Mouse (Mus musculus): ENCODE measurements around the gene Myh7b.
"Not testable (repeated sequence)": the region's sequence is repeated elsewhere in the genome, so short reads cannot be mapped to it uniquely, and the experiment has no call there.

Myh7b gene

GRCm38 (mm10) chr2:155604560-155605235, 6.3 kb upstream of the Myh7b start:
- DNase-seq, result no peak

- not testable (repeated sequence) for DNase-seq
Observed at GRCm38 (mm10) chr2:155605236-155605589, 5.8 kb upstream of the Myh7b start.

DNA sequence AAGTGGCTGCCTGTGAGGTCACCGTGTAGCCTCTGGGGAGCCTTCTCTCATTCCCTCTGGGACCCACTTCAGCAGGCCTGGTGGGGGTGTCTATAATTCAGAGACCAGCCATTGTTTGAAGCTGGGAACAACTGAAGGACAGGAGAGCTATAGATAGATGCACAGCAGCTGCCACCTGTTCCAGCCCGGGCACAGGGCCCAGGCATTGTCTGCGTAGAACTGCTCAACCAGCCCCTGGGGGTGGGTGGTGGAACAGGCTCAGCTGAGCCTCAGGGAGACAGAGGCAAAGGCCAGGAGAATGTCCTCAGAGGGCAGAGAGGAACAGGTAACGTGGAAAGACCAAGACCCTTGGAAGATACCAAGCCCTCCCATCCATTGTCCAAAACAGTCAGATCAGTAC, 4.7 kb upstream of the Myh7b start:
- DNase-seq, result no peak

DNA sequence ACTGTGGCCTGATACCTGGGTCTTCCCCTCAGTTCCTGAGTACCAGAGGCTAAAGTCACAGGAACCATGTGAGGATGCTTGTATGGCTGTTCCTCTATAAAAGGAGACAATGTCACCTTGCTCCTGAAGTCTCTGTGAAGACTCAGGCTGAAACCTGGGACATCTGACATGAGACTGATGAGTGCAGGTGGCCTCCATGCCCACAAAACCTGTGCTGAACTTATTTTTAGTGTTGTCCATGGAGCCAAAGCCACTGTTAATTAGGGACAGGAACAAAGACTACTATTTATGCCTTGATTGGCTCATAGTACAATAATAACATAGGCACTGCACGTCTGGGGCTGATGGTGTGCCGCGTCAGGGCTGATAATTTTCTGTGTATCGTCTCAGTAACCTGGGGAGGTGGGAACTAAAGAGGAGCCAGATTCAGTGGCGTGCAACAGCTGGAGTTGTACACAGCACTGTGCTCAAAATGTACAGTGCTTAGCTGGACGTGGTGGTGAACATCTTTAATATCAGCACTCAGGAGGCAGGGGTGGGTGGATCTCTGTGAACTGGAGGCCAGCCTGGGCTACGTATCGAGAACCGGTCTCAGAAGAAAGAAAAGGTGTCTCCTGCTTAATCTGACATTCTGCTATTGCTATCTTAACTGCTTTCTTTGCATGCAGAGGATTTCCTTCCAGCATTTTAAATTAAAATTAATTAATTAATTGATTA, 980 bp downstream of the Myh7b start:
- no peak for DNase-seq

GRCm38 (mm10) chr2:155613326-155613755, 2.3 kb downstream of the Myh7b start:
- no peak for DNase-seq

DNA sequence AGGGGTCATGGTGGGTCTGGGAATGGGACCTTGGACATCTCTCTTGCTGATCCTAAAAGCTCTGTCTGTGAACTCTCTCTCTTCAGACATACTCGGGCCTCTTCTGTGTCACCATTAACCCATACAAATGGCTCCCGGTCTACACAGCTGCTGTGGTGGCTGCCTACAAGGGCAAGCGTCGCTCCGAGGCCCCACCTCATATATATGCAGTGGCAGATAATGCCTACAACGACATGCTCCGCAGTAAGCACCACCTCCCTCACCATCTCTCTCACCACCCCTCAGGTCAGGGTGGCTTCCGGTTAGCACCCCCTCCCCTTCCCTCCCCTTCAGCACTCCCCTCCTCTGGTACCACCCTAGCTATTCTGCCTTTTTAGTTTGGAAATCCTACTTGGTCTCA, 2.9 kb downstream of the Myh7b start:
- DNase-seq, result no peak

GRCm38 (mm10) chr2:155616971-155617370, 6.0 kb downstream of the Myh7b start:
- DNase-seq, result no peak

DNA sequence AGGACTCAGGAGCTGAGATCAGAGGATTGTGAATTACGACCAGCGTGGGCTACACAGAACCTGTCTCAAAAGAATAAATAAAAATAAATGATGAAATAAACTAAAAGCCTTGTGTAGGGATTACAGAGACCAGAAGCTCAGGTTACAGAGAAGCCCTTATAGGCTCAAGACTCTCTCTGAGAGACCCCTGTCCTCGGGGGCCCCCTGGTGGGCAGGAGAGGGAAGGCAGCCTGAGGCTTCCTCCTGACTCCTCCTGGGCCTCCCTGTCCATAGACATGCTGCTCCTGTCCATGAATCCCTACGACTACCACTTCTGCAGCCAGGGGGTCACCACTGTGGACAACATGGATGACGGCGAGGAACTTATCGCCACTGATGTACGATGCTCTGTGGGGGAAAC, 8.8 kb downstream of the Myh7b start:
- peak; percentile 68 to 70 for DNase-seq

GRCm38 (mm10) chr2:155622606-155623005, 11.6 kb downstream of the Myh7b start:
- DNase-seq, result no peak

DNA sequence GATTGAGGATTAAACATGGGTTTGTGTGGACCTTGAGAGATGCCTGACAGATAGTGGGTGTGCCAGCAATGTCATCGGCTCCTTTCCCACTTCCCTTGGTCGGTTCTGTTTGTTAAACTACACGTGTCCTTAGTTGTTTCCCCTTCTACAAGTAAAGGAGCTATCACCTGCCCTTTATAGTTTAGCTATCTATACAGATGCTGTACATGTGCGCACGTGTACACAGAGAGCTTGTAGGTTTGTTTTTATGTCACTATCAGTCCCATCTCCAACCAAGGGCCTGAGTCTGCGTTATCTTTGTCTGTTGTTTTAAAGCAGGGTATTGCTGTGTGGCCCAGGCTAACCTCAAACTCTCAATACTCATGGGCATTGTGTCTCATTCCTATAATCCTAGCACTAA, 13.0 kb downstream of the Myh7b start:
- DNase-seq, result no peak

DNA sequence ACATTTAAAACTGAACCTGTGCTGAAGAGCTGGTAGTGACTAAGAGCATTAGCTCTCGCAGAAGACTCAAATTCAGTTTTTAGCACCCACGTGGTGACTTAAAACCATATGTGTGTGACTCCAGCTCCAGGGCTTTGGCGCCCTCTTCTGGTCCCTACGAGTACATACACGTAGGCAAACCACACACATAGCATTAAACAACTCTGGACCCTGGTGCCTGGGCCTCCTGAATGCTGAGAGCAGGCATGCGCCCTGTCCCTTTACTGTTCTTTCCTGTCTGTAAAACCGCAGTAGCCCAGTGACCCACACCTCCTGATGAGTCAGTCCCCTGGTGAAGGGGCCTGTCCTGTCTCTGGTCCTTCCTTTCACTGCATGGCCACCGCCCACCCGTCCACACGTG, 13.7 kb downstream of the Myh7b start:
- DNase-seq, result no peak

DNA sequence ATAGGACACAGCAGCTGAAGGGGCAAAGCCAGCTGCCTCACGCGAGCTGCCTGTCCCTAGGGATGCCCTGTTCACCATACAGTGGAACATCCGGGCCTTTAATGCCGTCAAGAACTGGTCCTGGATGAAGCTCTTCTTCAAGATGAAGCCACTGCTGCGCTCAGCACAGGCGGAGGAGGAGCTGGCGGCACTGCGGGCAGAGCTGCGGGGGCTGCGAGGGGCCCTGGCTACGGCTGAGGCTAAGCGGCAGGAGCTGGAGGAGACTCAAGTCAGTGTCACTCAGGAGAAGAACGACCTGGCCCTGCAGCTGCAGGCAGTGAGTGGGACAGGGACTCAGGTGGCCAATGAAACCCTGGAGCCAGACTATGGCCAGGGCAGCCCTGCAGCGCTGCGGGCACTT, 15.3 kb downstream of the Myh7b start:
- DNase-seq, result no peak

- peak; percentile 34 to 39 for DNase-seq
Observed at GRCm38 (mm10) chr2:155627030-155627738, 16.2 kb downstream of the Myh7b start.

GRCm38 (mm10) chr2:155628112-155628511, 17.1 kb downstream of the Myh7b start:
- DNase-seq, result no peak

- no peak for DNase-seq
Observed at GRCm38 (mm10) chr2:155628519-155628918, 17.5 kb downstream of the Myh7b start.

DNA sequence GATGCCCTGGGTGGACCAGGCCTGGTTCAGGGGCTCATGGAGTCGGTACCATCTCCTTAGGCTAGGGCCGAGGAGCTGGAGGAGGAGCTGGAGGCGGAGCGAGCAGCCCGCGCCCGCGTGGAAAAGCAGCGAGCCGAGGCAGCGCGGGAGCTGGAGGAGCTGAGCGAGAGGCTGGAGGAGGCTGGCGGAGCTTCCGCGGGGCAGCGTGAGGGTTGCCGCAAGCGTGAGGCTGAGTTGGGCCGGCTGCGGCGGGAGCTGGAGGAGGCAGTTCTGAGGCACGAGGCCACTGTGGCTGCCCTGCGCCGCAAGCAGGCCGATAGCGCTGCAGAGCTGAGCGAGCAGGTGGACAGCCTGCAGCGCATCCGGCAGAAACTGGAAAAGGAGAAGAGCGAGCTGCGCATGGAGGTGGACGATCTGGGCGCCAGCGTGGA, 18.2 kb downstream of the Myh7b start:
- no peak for DNase-seq

GRCm38 (mm10) chr2:155630153-155630552, 19.1 kb downstream of the Myh7b start:
- DNase-seq, result no peak

- no peak for DNase-seq
Observed at GRCm38 (mm10) chr2:155630590-155631416, 19.8 kb downstream of the Myh7b start.

DNA sequence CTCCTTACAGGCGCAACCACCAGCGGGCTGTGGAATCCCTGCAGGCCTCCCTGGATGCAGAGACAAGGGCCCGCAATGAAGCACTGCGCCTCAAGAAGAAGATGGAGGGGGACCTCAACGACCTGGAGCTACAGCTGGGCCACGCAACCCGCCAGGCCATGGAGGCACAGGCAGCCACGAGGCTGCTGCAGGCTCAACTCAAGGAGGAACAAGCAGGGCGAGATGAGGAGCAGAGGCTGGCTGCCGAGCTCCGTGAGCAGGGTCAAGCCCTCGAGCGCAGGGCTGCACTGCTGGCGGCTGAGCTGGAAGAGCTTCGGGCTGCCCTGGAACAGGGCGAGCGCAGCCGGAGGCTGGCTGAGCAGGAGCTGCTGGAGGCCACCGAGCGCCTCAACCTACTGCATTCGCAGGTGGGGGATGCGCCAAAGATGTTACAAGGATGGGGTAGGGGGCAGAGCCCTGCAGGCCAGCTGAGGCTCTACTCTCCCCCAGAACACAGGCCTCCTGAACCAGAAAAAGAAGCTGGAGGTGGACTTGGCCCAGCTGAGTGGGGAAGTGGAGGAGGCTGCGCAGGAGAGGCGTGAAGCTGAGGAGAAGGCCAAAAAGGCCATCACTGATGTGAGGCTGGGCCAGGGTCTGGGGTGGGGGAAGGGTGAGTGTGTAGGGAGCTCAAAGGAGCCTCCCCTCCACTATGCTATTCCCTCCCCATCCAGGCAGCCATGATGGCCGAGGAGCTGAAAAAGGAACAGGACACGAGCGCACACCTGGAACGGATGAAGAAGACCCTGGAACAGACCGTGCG, 21.3 kb downstream of the Myh7b start:
- no peak for DNase-seq

- no peak for DNase-seq
Observed at GRCm38 (mm10) chr2:155633121-155633520, 22.1 kb downstream of the Myh7b start.

DNA sequence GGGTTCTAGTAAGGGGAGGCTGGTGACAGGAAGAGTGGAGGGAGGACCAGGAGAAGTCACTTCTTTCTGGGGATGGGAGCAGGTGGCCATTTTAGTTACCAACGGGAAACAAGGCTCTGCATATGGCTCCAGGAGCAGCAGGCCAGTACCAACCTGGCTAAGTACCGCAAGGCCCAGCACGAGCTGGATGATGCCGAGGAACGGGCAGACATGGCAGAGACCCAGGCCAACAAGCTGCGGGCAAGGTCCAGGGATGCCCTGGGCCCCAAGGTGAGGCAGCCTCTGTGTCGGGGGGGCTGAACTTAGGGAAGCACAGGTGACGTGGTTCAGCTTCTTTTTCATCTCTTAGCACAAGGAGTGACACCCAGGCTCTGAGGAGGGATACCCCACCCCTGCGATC, 22.7 kb downstream of the Myh7b start:
- no peak for DNase-seq

GRCm38 (mm10) chr2:155634562-155634961, 23.6 kb downstream of the Myh7b start:
- no peak for DNase-seq
